Mouse (Mus musculus) liver, adult 2 months (tissue): Measurements from ENCODE around the gene Gm49450. TPM values are rescaled to one million over a fixed set of nuclear protein-coding genes. Genes with fewer than 3 reads are reported as not detected.
A peak's percentile ranks its signal among the peaks of the same experiment; 100 is the strongest.
"Not testable (repeated sequence)": the region's sequence is repeated elsewhere in the genome, so short reads cannot be mapped to it uniquely, and the experiment has no call there.

Experiments
- DNase-seq: peaks from one replicate; pipeline ENCODE4 v3.0.0-alpha.2; 2011; ENCODE audit warnings: low read depth, low spot score; ENCODE audit errors: extremely low read depth
- H3K27ac ChIP-seq: fragments of 200-500 bp; replicated peaks from 2 replicates; pipeline ENCODE4 v1.5.1; 2012; ENCODE audit warnings: low read depth, mild to moderate bottlenecking, control low read depth, inconsistent platforms, low read length; ENCODE audit not compliant: insufficient read depth
- H3K27me3 ChIP-seq: fragments of 200-500 bp; 2 replicates; pipeline ENCODE4 v1.6.1; 2012; ENCODE audit warnings: mild to moderate bottlenecking, moderate library complexity, low read length, inconsistent platforms; ENCODE audit not compliant: control insufficient read depth, insufficient read depth
- H3K36me3 ChIP-seq: fragments of 200-500 bp; 2 replicates; pipeline ENCODE4 v1.6.1; 2012; ENCODE audit warnings: low read length, inconsistent platforms; ENCODE audit not compliant: control insufficient read depth, insufficient read depth
- H3K4me1 ChIP-seq: fragments of 200-500 bp; 2 replicates; pipeline ENCODE4 v1.6.1; 2011; ENCODE audit warnings: low read length; ENCODE audit not compliant: control insufficient read depth, insufficient read depth
- H3K4me3 ChIP-seq: fragments of 200-500 bp; 2 replicates; pipeline ENCODE4 v1.5.1; 2011; ENCODE audit warnings: low read depth, mild to moderate bottlenecking, control low read depth, low read length, moderate library complexity; ENCODE audit not compliant: insufficient read depth
- H3K79me2 ChIP-seq: fragments of 200-500 bp; 2 replicates; pipeline ENCODE4 v1.6.1; 2012; ENCODE audit warnings: inconsistent platforms, mild to moderate bottlenecking, low read length, moderate library complexity; ENCODE audit not compliant: control insufficient read depth, insufficient read depth
- H3K9ac ChIP-seq: fragments of 200-500 bp; 2 replicates; pipeline ENCODE4 v1.6.1; 2012; ENCODE audit warnings: low read depth, mild to moderate bottlenecking, control low read depth, inconsistent platforms, low read length
- CTCF ChIP-seq: fragments of 200-500 bp; IDR thresholded peaks from 2 replicates; pipeline ENCODE4 v1.5.1; 2011; ENCODE audit warnings: low read depth, low read length, control low read depth
- POLR2A ChIP-seq: fragments of 200-500 bp; IDR thresholded peaks from 2 replicates; pipeline ENCODE4 v1.6.1; 2011; ENCODE audit warnings: low read length, control low read depth; ENCODE audit not compliant: insufficient read depth; ENCODE audit errors: extremely low read depth
- WGBS: fragments of 180-500 bp; shearing (Covaris S2); methylation state at CpG from one replicate; pipeline ENCODE4 v1.1.7; 2018; 5-methylcytosine and 5-hydroxymethylcytosine counted together
- polyA plus RNA-seq: library from polyadenylated mRNA; depleted of rRNA; stranded (reverse); fragments of >200 nt; gene quantifications from 2 replicates; pipeline ENCODE4 v1.2.3, GENCODE M21; 2012
- total RNA-seq: library from RNA; depleted of rRNA; stranded (reverse); fragments of >200 nt; gene quantifications from 2 replicates; pipeline ENCODE4 v1.2.3, GENCODE M21; 2014

Gm49450 gene
- total and polyA plus RNA-seq, 2 experiments = 2.9 TPM; not detected in 1

GRCm38 (mm10) chr15:98954425-98955253 lies 1.3 kb upstream of the Gm49450 start:
- Histone ChIP-seq H3K4me3 (no peak overlapping the region), H3K27ac (no peak overlapping the region), H3K27me3 (no peaks in the 10 kb centered on the region; the same call in 1 of the 2 replicates), H3K79me2 (no peaks in the 10 kb centered on the region), H3K36me3 (no peaks in the 10 kb centered on the region), H3K9ac (no peak overlapping the region), H3K4me1 (no peaks in the 10 kb centered on the region; the same call in 1 of the 2 replicates)
- DNase-seq = no peak
- TF ChIP-seq CTCF (no peak), POLR2A (no peak)
- WGBS = 52% methylated on average over 14 of the region's 14 CpGs

- DNase-seq = no peak
- Histone ChIP-seq H3K4me3 (peak overlapping the region; percentile 62), H3K79me2 (no peaks in the 10 kb centered on the region), H3K4me1 (no peaks in the 10 kb centered on the region; the same call in 1 of the 2 replicates), H3K27me3 (no peaks in the 10 kb centered on the region; the same call in 1 of the 2 replicates), H3K36me3 (no peaks in the 10 kb centered on the region), H3K9ac (peak overlapping the region; percentile 60), H3K27ac (peak overlapping the region; percentile 51)
- WGBS = 1% methylated on average over 41 of the region's 41 CpGs
- no peak for TF ChIP-seq POLR2A
- TF ChIP-seq CTCF = peak; percentile 59; the same call in 1 of the 2 replicates
Measured at GRCm38 (mm10) chr15:98952751-98953400, 475 bp downstream of the Gm49450 start.

- 62% methylated on average over 5 of the region's 5 CpGs for WGBS
- H3K4me1 ChIP-seq = no peaks in the 10 kb centered on the region; the same call in 1 of the 2 replicates
- H3K79me2 ChIP-seq = no peaks in the 10 kb centered on the region
- no peaks in the 10 kb centered on the region for H3K36me3 ChIP-seq
- DNase-seq = no peak
- no peak for TF ChIP-seq CTCF
- no peak for TF ChIP-seq POLR2A
- H3K4me3 ChIP-seq = no peak overlapping the region
- no peak overlapping the region for H3K27ac ChIP-seq
- H3K27me3 ChIP-seq = no peaks in the 10 kb centered on the region; the same call in 1 of the 2 replicates
- H3K9ac ChIP-seq = no peak overlapping the region
Measured at GRCm38 (mm10) chr15:98952063-98952455, 1.3 kb downstream of the Gm49450 start.

GRCm38 (mm10) chr15:98951122-98952062 lies 2.0 kb downstream of the Gm49450 start:
- not testable (repeated sequence) for H3K27me3 ChIP-seq, H3K79me2 ChIP-seq, DNase-seq, H3K4me3 ChIP-seq, H3K9ac ChIP-seq, H3K4me1 ChIP-seq, H3K27ac ChIP-seq, H3K36me3 ChIP-seq
- WGBS = 88% methylated on average over 11 of the region's 15 CpGs

GRCm38 (mm10) chr15:98949607-98949892 lies 3.8 kb downstream of the Gm49450 start:
- Histone ChIP-seq H3K27ac (no peak overlapping the region), H3K36me3 (no peaks in the 10 kb centered on the region), H3K27me3 (no peaks in the 10 kb centered on the region), H3K4me3 (no peak overlapping the region), H3K4me1 (no peaks in the 10 kb centered on the region; the same call in 1 of the 2 replicates), H3K9ac (no peak overlapping the region), H3K79me2 (no peaks in the 10 kb centered on the region)
- no peak for DNase-seq
- 80% methylated on average over 3 of the region's 3 CpGs for WGBS
- TF ChIP-seq CTCF (no peak), POLR2A (no peak)
